Mouse (Mus musculus): ENCODE results near the gene Prkcsh.

DNA sequence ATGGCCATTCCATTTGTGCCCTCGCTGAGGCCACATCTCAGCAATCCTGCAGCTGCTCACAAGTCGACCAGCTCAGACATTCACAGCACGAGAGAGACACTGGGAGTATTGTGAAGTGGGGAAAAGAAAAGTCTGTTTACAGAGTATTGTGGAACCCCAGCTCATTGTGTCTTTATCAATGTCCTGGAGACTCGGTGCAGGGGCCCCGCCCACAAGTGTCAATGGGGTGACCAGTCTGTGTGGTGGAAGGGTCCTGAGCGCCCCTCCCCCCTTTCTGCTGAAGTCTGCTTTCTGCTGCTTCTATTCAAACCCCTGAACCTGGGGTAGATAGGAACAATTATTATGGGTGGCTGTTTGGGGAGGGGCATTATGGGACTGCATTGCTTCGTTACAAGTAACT, 25.9 kb downstream of the Prkcsh start:
- TF ChIP-seq POLR2A (IDR thresholded peaks at IDR 0.05; ENCODE audit: insufficient read depth, low read depth, low read length) (no peak), EP300 (IDR thresholded peaks at IDR 0.05; ENCODE audit: insufficient read depth, low read depth, low read length) (no peak)

Measured in heart, adult 2 months (tissue).